ENCODE assay signal across 7 mouse cellular contexts in the genomic region with DNA sequence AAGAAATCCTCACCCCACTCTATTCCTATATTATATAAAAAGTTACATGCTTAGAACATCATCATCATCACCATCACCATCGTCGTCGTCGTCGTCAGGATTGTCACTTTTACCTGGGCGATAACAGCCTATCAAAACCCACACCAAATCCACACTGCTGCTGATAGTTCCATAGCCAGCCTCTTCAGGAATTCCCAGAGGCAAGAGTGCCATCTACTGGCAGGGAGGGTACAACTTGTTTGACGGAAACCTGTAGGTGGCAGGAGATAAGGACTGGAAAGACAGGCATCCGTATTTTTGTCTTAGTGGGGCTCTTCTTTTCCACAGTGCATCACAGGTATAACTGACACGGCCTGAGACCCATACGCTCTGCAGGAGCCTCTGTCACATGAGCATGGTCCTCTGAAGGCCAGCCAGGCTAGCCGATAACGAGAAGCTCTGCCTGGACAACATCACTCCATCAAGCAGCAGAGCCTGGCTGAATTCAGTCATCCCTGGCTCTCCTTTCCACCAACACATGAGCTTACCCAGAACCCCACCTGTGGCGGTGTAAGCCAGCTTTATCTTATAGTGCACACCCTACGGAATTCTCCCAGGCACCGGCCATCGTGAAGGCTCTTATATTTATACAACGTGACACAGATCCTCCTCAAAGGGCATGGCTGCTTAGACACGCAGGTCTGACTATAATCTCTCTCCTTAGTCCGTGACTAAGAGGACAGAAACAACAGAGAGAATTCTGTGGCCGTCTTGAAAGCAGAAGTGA. TPM values are rescaled to one million over a fixed set of nuclear protein-coding genes. Genes with fewer than 3 reads are reported as not detected.
DNase-seq lines count a peak whose midpoint lies in the region; ATAC-seq and TF ChIP-seq lines count a peak whose summit lies in the region.

No protein-coding gene starts in this region.

- peak; percentile 32 for ATAC-seq in intestine, embryonic 15.5 days
- peak; percentile 45; the same call in 1 of the 2 replicates for ATAC-seq in midbrain, postnatal 0 days (ENCODE audit: low FRiP score)

- peaks cover 20% of the 10 kb centered on the region for H3K27me3 ChIP-seq in intestine, embryonic 15.5 days (replicated peaks)
- H3K27me3 ChIP-seq in midbrain, postnatal 0 days (ENCODE audit: insufficient read depth, low read length): no peaks in the 10 kb centered on the region
- no peaks in the 10 kb centered on the region for H3K27me3 ChIP-seq in splenic B cell, adult 2 months (ENCODE audit: control insufficient read depth, insufficient read depth, low read length, poor library complexity, severe bottlenecking)

- H3K27ac ChIP-seq in intestine, embryonic 15.5 days: no peak overlapping the region
- no peak overlapping the region; the same call in 1 of the 2 replicates for H3K27ac ChIP-seq in midbrain, postnatal 0 days (ENCODE audit: low read depth, low read length)

- 6% methylated on average over 20 of the region's 20 CpGs for WGBS in intestine, embryonic 15.5 days
- WGBS in midbrain, postnatal 0 days: 8% methylated on average over 20 of the region's 20 CpGs

- peaks cover 8% of the 10 kb centered on the region; the same call in 1 of the 2 replicates for H3K4me1 ChIP-seq in intestine, embryonic 15.5 days (replicated peaks)
- no peaks in the 10 kb centered on the region for H3K4me1 ChIP-seq in midbrain, postnatal 0 days (ENCODE audit: insufficient read depth, low read length)

- no peaks in the 10 kb centered on the region for H3K36me3 ChIP-seq in intestine, embryonic 15.5 days
- H3K36me3 ChIP-seq in midbrain, postnatal 0 days (ENCODE audit: insufficient read depth, low read length): no peaks in the 10 kb centered on the region
- no peaks in the 10 kb centered on the region for H3K36me3 ChIP-seq in splenic B cell, adult 2 months (ENCODE audit: control insufficient read depth, insufficient read depth, low read length, poor library complexity, severe bottlenecking)

- peak overlapping the region; percentile 26 for H3K4me2 ChIP-seq in intestine, embryonic 15.5 days (replicated peaks)
- H3K4me2 ChIP-seq in midbrain, postnatal 0 days (ENCODE audit: low read depth, low read length, poor library complexity, severe bottlenecking): peak overlapping the region; percentile 77

- TF ChIP-seq CTCF in midbrain, postnatal 0 days (IDR thresholded peaks at IDR 0.05): peak; percentile 99

- H3K9me3 ChIP-seq in intestine, embryonic 15.5 days: no peaks in the 10 kb centered on the region
- H3K9me3 ChIP-seq in midbrain, postnatal 0 days (ENCODE audit: low read length): no peaks in the 10 kb centered on the region

- peak; percentile 90 for DNase-seq in adrenal gland, postnatal 14 days
- peak; percentile 93 for DNase-seq in embryo, embryonic 10.5 days (ENCODE audit: low spot score)
- peak; percentile 17 to 41 for DNase-seq in gastrocnemius, postnatal 36 days
- DNase-seq in left cerebral cortex, postnatal 4 days: peak; percentile 84
- DNase-seq in midbrain, postnatal 0 days (ENCODE audit: low spot score): peak; percentile 92
- peak; percentile 89 for DNase-seq in splenic B cell, adult 2 months (ENCODE audit: low read depth, low spot score)

- intact Hi-C loops in gastrocnemius, postnatal 36 days (cut with DNase I): loop anchor here (1.0 to 10.0 kb wide), 3 partner anchors 135 to 270 kb away; no protein-coding TSS in a partner anchor
- intact Hi-C loops in left cerebral cortex, postnatal 4 days (cut with DNase I): loop anchor here (2.0 to 5.0 kb wide), 2 partner anchors 238 to 264 kb away; no protein-coding TSS in a partner anchor

- no peak overlapping the region for H3K9ac ChIP-seq in intestine, embryonic 15.5 days
- peak overlapping the region; percentile 36; the same call in 1 of the 2 replicates for H3K9ac ChIP-seq in midbrain, postnatal 0 days (replicated peaks; ENCODE audit: low read length, poor library complexity, severe bottlenecking)

- no peak overlapping the region for H3K4me3 ChIP-seq in intestine, embryonic 15.5 days (replicated peaks)
- H3K4me3 ChIP-seq in midbrain, postnatal 0 days (ENCODE audit: low read depth, low read length): peak overlapping the region; percentile 77

RNA-seq across cellular contexts. Expression of gene Tmem108, which starts 2.5 kb away (rescaled TPM):
- 4.6 and 5.3 TPM in 2 replicates for total RNA-seq in adrenal gland, postnatal 14 days (2021)
- not detected for total RNA-seq in gastrocnemius, postnatal 36 days (2021)
- 9.9 and 10.2 TPM in 2 replicates for polyA plus RNA-seq in intestine, embryonic 15.5 days (2015; fragmentation: Nextera tagmentation; extraction: Ambion mirVana)
- total RNA-seq in left cerebral cortex, postnatal 4 days (2021): 10 to 100 TPM; 58.4 to 59.7 TPM
- 16.9 and 25.2 TPM in 2 replicates for total RNA-seq in midbrain, postnatal 0 days (2014; rRNA removed)
- polyA plus RNA-seq in midbrain, postnatal 0 days (2015; fragmentation: Nextera tagmentation; extraction: Ambion mirVana): 20.2 and 24.8 TPM in 2 replicates

Comparison
In these comparisons a context has a peak if more than half of its experiments do, and no peak if none do; other contexts are left out.
1. DNase-seq: peak in every context shown above with its lines; median percentile 93 in embryo, embryonic 10.5 days; 92 in midbrain, postnatal 0 days; 90 in adrenal gland, postnatal 14 days; 89 in splenic B cell, adult 2 months; 84 in left cerebral cortex, postnatal 4 days; 29 in gastrocnemius, postnatal 36 days.